14 mouse cellular contexts compared by ENCODE assay signal in the genomic region with DNA sequence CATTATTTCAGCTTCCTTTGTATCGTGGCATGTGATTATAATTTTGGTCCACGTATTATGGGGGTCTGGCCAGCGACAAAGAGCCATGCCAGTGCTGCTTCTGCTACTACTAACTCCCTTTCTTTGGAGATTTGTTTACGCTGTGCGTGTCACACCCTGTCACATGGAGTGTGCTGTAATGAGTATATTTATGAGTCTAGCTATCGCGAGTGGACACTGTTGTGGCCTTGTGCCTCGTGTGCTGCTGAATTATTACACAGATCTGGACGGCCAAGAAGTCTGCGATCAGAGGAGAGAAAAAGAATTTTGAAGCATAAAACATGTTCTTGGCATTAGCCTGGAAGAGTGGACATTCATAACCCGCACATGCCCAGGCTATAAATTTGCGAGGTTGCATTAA.
"Had no signal": no experiment of that assay in that cellular context is flagged by ENCODE, and none has a peak within 500 bp of the region (broad histone marks: within the 10 kb centered on the region; RNA-seq: fewer than 3 reads in every experiment).

No protein-coding gene starts in this region.

- H3K9me3 ChIP-seq: kidney, embryonic 15.5 days; liver, embryonic 13.5 days; midbrain, embryonic 12.5 days; midbrain, embryonic 15.5 days had no signal

- H3K9ac ChIP-seq: kidney, embryonic 15.5 days; liver, embryonic 13.5 days; midbrain, embryonic 12.5 days; midbrain, embryonic 15.5 days had no signal

- H3K4me1 ChIP-seq: liver, embryonic 13.5 days; midbrain, embryonic 12.5 days; midbrain, embryonic 15.5 days had no signal

- H3K27ac ChIP-seq: kidney, embryonic 15.5 days; left cerebral cortex, adult 2 months; liver, embryonic 13.5 days; macrophage; midbrain, embryonic 12.5 days; midbrain, embryonic 15.5 days had no signal

- H3K4me2 ChIP-seq: kidney, embryonic 15.5 days; liver, embryonic 13.5 days; midbrain, embryonic 12.5 days; midbrain, embryonic 15.5 days had no signal

- H3K36me3 ChIP-seq: kidney, embryonic 15.5 days; liver, embryonic 13.5 days; midbrain, embryonic 12.5 days; midbrain, embryonic 15.5 days had no signal

- H3K27me3 ChIP-seq: kidney, embryonic 15.5 days; liver, embryonic 13.5 days; midbrain, embryonic 15.5 days had no signal

- ATAC-seq: inflammation-experienced regulatory T-cells, adult 6 months; intestine, embryonic 16.5 days; midbrain, embryonic 15.5 days had no signal

- DNase-seq: kidney, adult 18-20 months; layer of hippocampus, postnatal 36 days; liver, embryonic 13.5 days; lung, adult 2 months; lung, postnatal 14 days; thymus, adult 18-20 months; thymus, postnatal 36 days had no signal

- H3K4me3 ChIP-seq: kidney, embryonic 15.5 days; left cerebral cortex, adult 2 months; liver, embryonic 13.5 days; midbrain, embryonic 12.5 days; midbrain, embryonic 15.5 days had no signal
